Mouse (Mus musculus) liver, embryonic 12.5 days (tissue): ENCODE data around the gene Slc37a4. TPM values are rescaled to one million over a fixed set of nuclear protein-coding genes. Genes with fewer than 3 reads are reported as not detected.
A peak's percentile ranks its signal among the peaks of the same experiment; 100 is the strongest.
"Not testable (repeated sequence)": the region's sequence is repeated elsewhere in the genome, so short reads cannot be mapped to it uniquely, and the experiment has no call there.

Experiments
- ATAC-seq: fragments of 200-750 bp; cut with Nextera tagmentation; 2 replicates; pipeline ENCODE4 v1.8.0; 2017; ENCODE audit warnings: moderate number of reproducible peaks, mild to moderate bottlenecking, moderate library complexity
- H3K27ac ChIP-seq: fragments of 300-500 bp; sonication (generic); 2 replicates; pipeline ENCODE4 v1.5.1; 2016; ENCODE audit warnings: mild to moderate bottlenecking
- H3K27me3 ChIP-seq: fragments of 300-500 bp; sonication (generic); replicated peaks from 2 replicates; pipeline ENCODE4 v1.6.1; 2016; ENCODE audit warnings: mild to moderate bottlenecking, moderate library complexity
- H3K36me3 ChIP-seq: fragments of 300-500 bp; sonication (generic); 2 replicates; pipeline ENCODE4 v1.6.1; 2016; ENCODE audit warnings: mild to moderate bottlenecking, moderate library complexity
- H3K4me1 ChIP-seq: fragments of 300-500 bp; sonication (generic); 2 replicates; pipeline ENCODE4 v1.6.1; 2016
- H3K4me2 ChIP-seq: fragments of 300-500 bp; sonication (generic); 2 replicates; pipeline ENCODE4 v1.6.1; 2016; ENCODE audit warnings: mild to moderate bottlenecking, moderate library complexity
- H3K4me3 ChIP-seq: fragments of 300-500 bp; sonication (generic); 2 replicates; pipeline ENCODE4 v1.5.1; 2016; ENCODE audit warnings: mild to moderate bottlenecking, moderate library complexity
- H3K9ac ChIP-seq: fragments of 300-500 bp; sonication (generic); 2 replicates; pipeline ENCODE4 v1.6.1; 2016; ENCODE audit warnings: mild to moderate bottlenecking, moderate library complexity
- H3K9me3 ChIP-seq: fragments of 300-500 bp; sonication (generic); replicated peaks from 2 replicates; pipeline ENCODE4 v1.6.1; 2016; ENCODE audit warnings: mild to moderate bottlenecking, moderate library complexity
- WGBS: fragments of 180-500 bp; shearing (Covaris S2); methylation state at CpG from one replicate; pipeline ENCODE4 v1.1.7; 2016; ENCODE audit not compliant: insufficient replicate concordance; 5-methylcytosine and 5-hydroxymethylcytosine counted together
- polyA plus RNA-seq: library from polyadenylated mRNA; unstranded; fragments of >200 nt; fragmentation: Nextera tagmentation; extraction: Ambion mirVana; gene quantifications from 2 replicates; pipeline ENCODE4 v1.2.1, GENCODE M21; 2016

Gene Slc37a4
- polyA plus RNA-seq = 19.7 and 21.1 TPM in 2 replicates

- Histone ChIP-seq H3K4me3 (peak within 1 kb of the TSS; percentile 81), H3K4me2 (peak within 1 kb of the TSS; percentile 97), H3K36me3 (peaks cover 42% of the 10 kb centered on the region), H3K9me3 (no peaks in the 10 kb centered on the region), H3K27me3 (no peaks in the 10 kb centered on the region), H3K27ac (peak within 1 kb of the TSS; percentile 92), H3K9ac (peak within 1 kb of the TSS; percentile 91), H3K4me1 (peaks cover 44% of the 10 kb centered on the region)
- ATAC-seq = peak; percentile 99
- WGBS = under 1% methylated on average over 43 of the region's 43 CpGs
These were observed at the start of gene Slc37a4 for GRCm38 (mm10) chr9:44396684-44397411. Slc37a4 (plus strand) TSS chr9:44396852.

DNA sequence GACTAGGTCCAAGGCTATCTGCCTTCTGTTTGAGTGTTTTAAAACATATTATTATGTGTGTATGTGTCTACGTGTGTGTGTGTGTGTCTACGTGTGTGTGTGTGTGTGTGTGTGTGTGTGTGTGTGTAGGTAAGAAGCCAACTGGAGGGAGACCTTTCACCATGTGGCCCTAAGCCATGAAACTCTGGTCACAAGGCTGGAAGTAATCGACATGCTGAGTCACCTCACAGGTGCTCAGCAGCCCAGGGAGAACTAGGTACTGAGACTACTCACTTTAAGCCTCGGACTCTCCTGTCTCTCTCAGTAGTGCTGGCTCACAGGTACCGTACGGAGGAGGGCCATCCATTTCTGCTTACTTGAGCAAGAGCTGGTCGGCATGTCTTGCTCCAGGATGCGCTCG, 49.5 kb upstream of the Slc37a4 start:
- Histone ChIP-seq H3K36me3 (peaks cover 63% of the 10 kb centered on the region), H3K4me3 (no peak overlapping the region), H3K27me3 (no peaks in the 10 kb centered on the region), H3K27ac (0 out of 2 replicates have a peak overlapping the region, but pooled peaks have one; percentile 51), H3K9ac (no peak overlapping the region), H3K4me2 (no peak overlapping the region), H3K9me3 (no peaks in the 10 kb centered on the region), H3K4me1 (peaks cover 29% of the 10 kb centered on the region)
- no peak for ATAC-seq
- WGBS = 87% methylated on average over 9 of the region's 9 CpGs

DNA sequence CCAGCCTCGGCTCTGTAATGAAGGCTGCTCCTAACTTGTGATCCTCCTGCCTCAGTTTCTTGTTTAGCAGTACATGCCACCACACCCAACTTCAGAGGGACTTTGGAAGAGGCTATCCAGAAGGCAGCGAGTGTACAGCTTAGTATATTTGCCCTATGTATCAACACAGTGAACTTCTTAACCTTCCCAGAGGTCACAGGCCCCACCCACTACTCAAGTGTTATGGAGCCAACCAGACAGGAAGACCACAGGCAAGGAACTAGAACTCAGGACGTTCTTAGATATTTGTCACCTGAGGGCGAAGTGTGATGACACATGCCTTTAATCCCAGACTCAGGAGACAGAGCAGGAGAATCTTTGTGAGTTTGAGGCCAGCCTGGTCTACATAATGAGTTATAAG, 49.0 kb upstream of the Slc37a4 start:
- Histone ChIP-seq H3K27ac (0 out of 2 replicates have a peak overlapping the region, but pooled peaks have one; percentile 51), H3K9me3 (no peaks in the 10 kb centered on the region), H3K4me2 (no peak overlapping the region), H3K36me3 (peaks cover 68% of the 10 kb centered on the region), H3K27me3 (no peaks in the 10 kb centered on the region), H3K4me1 (peaks cover 29% of the 10 kb centered on the region), H3K4me3 (no peak overlapping the region), H3K9ac (no peak overlapping the region)
- ATAC-seq = no peak
- WGBS = 79% methylated on average over 4 of the region's 4 CpGs

- H3K36me3 ChIP-seq = peaks cover 77% of the 10 kb centered on the region
- ATAC-seq = no peak
- H3K27me3 ChIP-seq = no peaks in the 10 kb centered on the region
These were observed 48.1 kb upstream of the Slc37a4 start for GRCm38 (mm10) chr9:44348546-44348945.

DNA sequence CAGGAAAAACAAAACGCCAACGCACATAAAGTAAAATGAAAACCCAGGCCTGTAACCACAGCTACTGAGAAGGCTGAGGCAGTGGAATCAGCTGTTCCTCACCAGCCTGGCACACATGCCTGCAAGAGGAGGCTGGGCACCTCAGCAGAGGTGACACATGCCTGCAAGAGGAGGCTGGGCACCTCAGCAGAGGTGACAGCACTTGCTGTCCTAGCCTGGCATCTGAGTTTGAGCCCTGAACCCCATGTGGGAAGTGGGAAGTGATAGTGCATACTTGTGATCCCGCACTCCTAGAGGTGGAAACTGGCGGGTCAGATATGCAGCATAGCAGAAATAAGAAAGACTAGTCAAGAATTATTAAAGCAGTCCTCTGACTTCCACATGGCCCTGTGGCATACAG, 45.3 kb upstream of the Slc37a4 start:
- WGBS = 87% methylated on average over 4 of the region's 4 CpGs
- no peak overlapping the region for H3K4me3 ChIP-seq
- H3K9ac ChIP-seq = no peak overlapping the region
- no peak overlapping the region for H3K4me2 ChIP-seq
- peaks cover 5% of the 10 kb centered on the region for H3K4me1 ChIP-seq
- ATAC-seq = no peak
- H3K27ac ChIP-seq = no peak overlapping the region
- H3K9me3 ChIP-seq = no peaks in the 10 kb centered on the region
- peaks cover 98% of the 10 kb centered on the region for H3K36me3 ChIP-seq
- no peaks in the 10 kb centered on the region for H3K27me3 ChIP-seq

More at GRCm38 (mm10) chr9:44348546-44348945, 48.1 kb upstream of the Slc37a4 start:
- 95% methylated on average over 4 of the region's 4 CpGs for WGBS
- Histone ChIP-seq H3K27ac (no peak overlapping the region), H3K9ac (no peak overlapping the region), H3K4me2 (no peak overlapping the region), H3K9me3 (no peaks in the 10 kb centered on the region), H3K4me3 (no peak overlapping the region), H3K4me1 (peaks cover 21% of the 10 kb centered on the region)

DNA sequence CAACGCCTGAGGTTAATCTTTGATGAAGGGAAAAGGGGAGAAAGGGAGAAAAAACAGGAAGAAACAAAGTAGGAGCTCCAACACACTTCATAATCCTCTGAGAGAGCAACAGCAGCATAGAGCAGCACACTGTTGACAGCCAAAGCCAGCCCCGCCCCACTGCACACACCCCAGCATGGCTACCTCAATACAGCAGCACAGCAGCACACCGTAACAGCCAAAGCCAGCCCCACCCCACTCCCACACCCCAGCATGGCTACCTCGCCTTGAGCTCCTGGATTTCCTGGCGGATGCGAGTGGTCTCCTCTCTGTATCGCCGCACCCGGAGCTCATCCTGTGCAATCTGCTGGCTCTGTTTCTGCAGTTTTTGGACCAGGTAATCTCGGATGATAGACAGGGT, 44.3 kb upstream of the Slc37a4 start:
- H3K9me3 ChIP-seq = no peaks in the 10 kb centered on the region
- peaks cover 9% of the 10 kb centered on the region for H3K4me1 ChIP-seq
- 82% methylated on average over 10 of the region's 10 CpGs for WGBS

DNA sequence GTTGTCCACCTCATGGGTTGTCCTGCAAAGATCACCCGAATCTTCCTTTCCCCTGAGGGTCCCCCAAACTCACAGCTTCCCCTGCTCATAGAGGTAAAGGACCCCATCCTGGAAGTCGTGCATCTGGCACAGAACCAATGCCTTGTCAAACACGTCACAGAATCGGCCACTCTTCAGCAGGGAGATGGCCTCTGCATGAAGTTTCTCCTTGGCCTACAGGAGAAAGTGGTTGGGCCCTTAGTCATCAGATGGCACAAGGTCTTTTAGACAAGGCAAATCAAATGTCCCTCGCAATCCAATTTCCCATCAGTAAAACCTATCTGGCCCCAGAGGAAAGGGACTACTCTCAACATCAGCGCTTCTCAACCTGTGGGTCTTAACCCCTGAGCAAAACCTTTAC, 43.5 kb upstream of the Slc37a4 start:
- 86% methylated on average over 6 of the region's 6 CpGs for WGBS
- no peak for ATAC-seq
- peaks cover 9% of the 10 kb centered on the region for H3K4me1 ChIP-seq
- H3K36me3 ChIP-seq = peaks cover 97% of the 10 kb centered on the region
- H3K4me2 ChIP-seq = no peak overlapping the region
- no peaks in the 10 kb centered on the region for H3K27me3 ChIP-seq
- no peaks in the 10 kb centered on the region for H3K9me3 ChIP-seq
- H3K4me3 ChIP-seq = no peak overlapping the region
- no peak overlapping the region for H3K27ac ChIP-seq
- no peak overlapping the region for H3K9ac ChIP-seq

More for the DNA sequence above, 44.3 kb upstream of the Slc37a4 start:
- H3K9ac ChIP-seq = no peak overlapping the region
- H3K27me3 ChIP-seq = no peaks in the 10 kb centered on the region
- no peak overlapping the region for H3K4me3 ChIP-seq
- no peak overlapping the region for H3K4me2 ChIP-seq
- H3K27ac ChIP-seq = no peak overlapping the region
- peak; percentile 59 for ATAC-seq
- H3K36me3 ChIP-seq = peaks cover 97% of the 10 kb centered on the region

GRCm38 (mm10) chr9:44357207-44357606, 39.4 kb upstream of the Slc37a4 start:
- Histone ChIP-seq H3K9ac (no peak overlapping the region), H3K4me2 (no peak overlapping the region), H3K27me3 (no peaks in the 10 kb centered on the region), H3K9me3 (no peaks in the 10 kb centered on the region), H3K4me1 (peaks cover 24% of the 10 kb centered on the region), H3K27ac (no peak overlapping the region), H3K36me3 (peaks cover 76% of the 10 kb centered on the region), H3K4me3 (no peak overlapping the region)
- whole genome bisulfite sequencing = 63% methylated on average over 4 of the region's 4 CpGs
- ATAC-seq = peak; percentile 36; the same call in 1 of the 2 replicates

GRCm38 (mm10) chr9:44361190-44361917, 35.3 kb upstream of the Slc37a4 start, which contains the start of gene Vps11:
Vps11 (minus strand) TSS chr9:44361670.
- H3K4me2 ChIP-seq = peak within 1 kb of the TSS; percentile 83
- peak within 1 kb of the TSS; percentile 92 for H3K4me3 ChIP-seq
- WGBS = under 1% methylated on average over 44 of the region's 44 CpGs
- H3K9me3 ChIP-seq = no peaks in the 10 kb centered on the region
- peak; percentile 90 for ATAC-seq
- peak within 1 kb of the TSS; percentile 84 for H3K9ac ChIP-seq
- H3K27ac ChIP-seq = peak within 1 kb of the TSS; percentile 87
- peaks cover 34% of the 10 kb centered on the region for H3K36me3 ChIP-seq
- no peaks in the 10 kb centered on the region for H3K27me3 ChIP-seq
- peaks cover 20% of the 10 kb centered on the region for H3K4me1 ChIP-seq

GRCm38 (mm10) chr9:44361931-44362330, 34.7 kb upstream of the Slc37a4 start:
- Histone ChIP-seq H3K4me1 (peaks cover 18% of the 10 kb centered on the region), H3K36me3 (peaks cover 28% of the 10 kb centered on the region), H3K27ac (peak overlapping the region; percentile 86), H3K4me2 (peak overlapping the region; percentile 83), H3K9ac (peak overlapping the region; percentile 84), H3K4me3 (peak overlapping the region; percentile 92)
- H3K27me3 ChIP-seq, H3K9me3 ChIP-seq: not testable (repeated sequence)
- 38% methylated on average over 4 of the region's 4 CpGs for WGBS
- peak; percentile 30; the same call in 1 of the 2 replicates for ATAC-seq

DNA sequence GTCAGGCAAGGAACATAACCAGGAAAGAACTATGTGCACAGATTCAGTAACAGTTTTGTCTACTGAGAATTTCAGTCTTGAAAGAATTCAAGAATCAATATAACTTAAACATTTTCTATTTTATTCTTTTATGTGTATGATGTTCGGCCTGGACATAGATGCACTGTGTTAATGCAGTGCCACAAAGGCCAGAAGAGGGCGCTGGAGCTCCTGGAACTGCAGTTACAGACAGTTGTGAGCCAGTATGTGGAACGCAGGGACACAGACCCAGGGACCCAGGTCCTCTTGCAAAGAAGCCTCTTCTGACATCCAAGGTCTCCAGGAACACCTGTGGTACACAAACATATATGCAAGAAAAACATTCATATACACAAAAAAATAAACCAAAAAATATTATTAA, 32.2 kb upstream of the Slc37a4 start:
- H3K27ac ChIP-seq = no peak overlapping the region
- H3K4me2 ChIP-seq = no peak overlapping the region
- H3K4me3 ChIP-seq = no peak overlapping the region
- H3K9me3 ChIP-seq = no peaks in the 10 kb centered on the region
- ATAC-seq = no peak
- H3K27me3 ChIP-seq = no peaks in the 10 kb centered on the region
- H3K9ac ChIP-seq = no peak overlapping the region
- H3K4me1 ChIP-seq = peaks cover 16% of the 10 kb centered on the region
- WGBS = 57% methylated on average over 3 of the region's 3 CpGs
- H3K36me3 ChIP-seq = peaks cover 6% of the 10 kb centered on the region

DNA sequence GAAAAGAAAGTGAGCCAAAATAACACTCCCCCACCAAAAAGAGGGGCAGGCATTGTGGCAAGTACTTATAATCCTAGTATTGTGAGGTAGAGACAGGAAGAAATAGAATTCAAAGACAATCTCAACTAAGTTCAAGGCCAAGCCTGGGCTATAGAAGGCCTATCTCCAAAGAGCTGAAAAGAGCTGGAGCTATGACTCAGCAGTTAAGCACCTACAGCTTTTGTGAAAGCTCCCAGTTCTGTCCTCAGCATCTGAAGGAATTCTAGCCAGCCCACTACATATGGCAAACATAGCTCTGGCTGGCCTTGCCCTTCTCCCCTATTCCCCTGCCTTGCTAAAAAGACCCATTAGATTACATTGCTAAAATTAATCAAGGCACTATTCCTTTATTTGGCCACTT, 23.3 kb upstream of the Slc37a4 start:
- ATAC-seq = 0 out of 2 replicates have a peak, but pooled peaks have one; percentile 42
- Histone ChIP-seq H3K27me3 (no peaks in the 10 kb centered on the region), H3K36me3 (no peaks in the 10 kb centered on the region), H3K9ac (peak overlapping the region; percentile 9; the same call in 1 of the 2 replicates), H3K9me3 (no peaks in the 10 kb centered on the region), H3K4me1 (peaks cover 20% of the 10 kb centered on the region), H3K4me3 (no peak overlapping the region), H3K27ac (peak overlapping the region; percentile 27; the same call in 1 of the 2 replicates), H3K4me2 (no peak overlapping the region)
